Mouse (Mus musculus) heart, embryonic 12.5 days (tissue): ENCODE results near the gene Scp2. TPM values are rescaled to one million over a fixed set of nuclear protein-coding genes. Genes with fewer than 3 reads are reported as not detected.

ENCODE experiments used
- ATAC-seq: fragments of 200-750 bp; cut with Nextera tagmentation; 2 replicates; pipeline ENCODE4 v1.8.0; 2017; ENCODE audit warnings: moderate TSS enrichment, moderate library complexity; ENCODE audit not compliant: insufficient number of reproducible peaks, low FRiP score
- H3K27ac ChIP-seq: fragments of 300-500 bp; sonication (generic); 2 replicates; pipeline ENCODE4 v1.5.1; 2016; ENCODE audit warnings: mild to moderate bottlenecking, moderate library complexity; ENCODE audit not compliant: poor library complexity, severe bottlenecking
- H3K27me3 ChIP-seq: fragments of 300-500 bp; sonication (generic); replicated peaks from 2 replicates; pipeline ENCODE4 v1.6.1; 2016; ENCODE audit warnings: mild to moderate bottlenecking, moderate library complexity
- H3K36me3 ChIP-seq: fragments of 300-500 bp; sonication (generic); 2 replicates; pipeline ENCODE4 v1.6.1; 2016; ENCODE audit warnings: mild to moderate bottlenecking, moderate library complexity
- H3K4me1 ChIP-seq: fragments of 300-500 bp; sonication (generic); replicated peaks from 2 replicates; pipeline ENCODE4 v1.6.1; 2016; ENCODE audit warnings: mild to moderate bottlenecking
- H3K4me2 ChIP-seq: fragments of 300-500 bp; sonication (generic); 2 replicates; pipeline ENCODE4 v1.6.1; 2016; ENCODE audit warnings: mild to moderate bottlenecking, moderate library complexity
- H3K4me3 ChIP-seq: fragments of 300-500 bp; sonication (generic); 2 replicates; pipeline ENCODE4 v1.5.1; 2016; ENCODE audit warnings: mild to moderate bottlenecking
- H3K9ac ChIP-seq: fragments of 300-500 bp; sonication (generic); 2 replicates; pipeline ENCODE4 v1.6.1; 2016; ENCODE audit warnings: mild to moderate bottlenecking, moderate library complexity
- H3K9me3 ChIP-seq: fragments of 300-500 bp; sonication (generic); replicated peaks from 2 replicates; pipeline ENCODE4 v1.6.1; 2016; ENCODE audit warnings: mild to moderate bottlenecking, moderate library complexity
- WGBS: fragments of 180-500 bp; shearing (Covaris S2); methylation state at CpG from one replicate; pipeline ENCODE4 v1.1.7; 2016; 5-methylcytosine and 5-hydroxymethylcytosine counted together
- polyA plus RNA-seq: library from polyadenylated mRNA; unstranded; fragments of >200 nt; fragmentation: Nextera tagmentation; extraction: Ambion mirVana; gene quantifications from 2 replicates; pipeline ENCODE4 v1.2.1, GENCODE M21; 2016

The Scp2 gene
- polyA plus RNA-seq, 1 experiment from 2014 or later, result 166 TPM

GRCm38 (mm10) chr4:108018241-108018923 lies 126.4 kb downstream of the Scp2 start:
- ATAC-seq, result no peak
- Histone ChIP-seq H3K27me3 (no peaks in the 10 kb centered on the region; the same call in 1 of the 2 replicates), H3K36me3 (no peaks in the 10 kb centered on the region), H3K4me1 (peaks cover 29% of the 10 kb centered on the region), H3K9me3 (peaks cover 8% of the 10 kb centered on the region; the same call in 1 of the 2 replicates), H3K27ac (no peak overlapping the region), H3K4me3 (no peak overlapping the region), H3K4me2 (no peak overlapping the region), H3K9ac (no peak overlapping the region)
- 45% methylated on average over 10 of the region's 10 CpGs for WGBS

DNA sequence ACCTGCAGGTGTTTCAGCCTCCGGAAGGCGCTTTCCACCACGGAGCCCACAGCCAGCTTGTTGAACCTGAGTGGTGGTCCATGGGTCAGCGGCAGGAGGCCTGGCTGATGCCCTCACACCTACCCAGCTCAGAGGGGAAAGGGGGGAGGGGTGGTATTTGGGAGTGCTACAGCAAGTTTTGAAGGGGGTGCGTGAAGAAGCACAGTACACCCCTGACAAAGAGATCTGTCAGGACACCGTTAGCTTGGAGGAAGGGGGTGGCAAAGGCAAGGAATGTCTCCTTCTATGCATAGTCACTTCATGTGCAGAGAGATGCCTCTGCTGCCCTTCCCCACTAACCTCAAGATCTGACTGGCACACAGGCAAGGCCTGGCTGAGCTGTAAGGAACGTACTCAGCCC lies 127.0 kb downstream of the Scp2 start:
- Histone ChIP-seq H3K4me2 (no peak overlapping the region), H3K4me3 (no peak overlapping the region), H3K27me3 (no peaks in the 10 kb centered on the region; the same call in 1 of the 2 replicates), H3K36me3 (no peaks in the 10 kb centered on the region), H3K9me3 (peaks cover 8% of the 10 kb centered on the region; the same call in 1 of the 2 replicates), H3K9ac (no peak overlapping the region), H3K4me1 (peaks cover 29% of the 10 kb centered on the region), H3K27ac (no peak overlapping the region)
- no peak for ATAC-seq
- 78% methylated on average over 7 of the region's 7 CpGs for WGBS

DNA sequence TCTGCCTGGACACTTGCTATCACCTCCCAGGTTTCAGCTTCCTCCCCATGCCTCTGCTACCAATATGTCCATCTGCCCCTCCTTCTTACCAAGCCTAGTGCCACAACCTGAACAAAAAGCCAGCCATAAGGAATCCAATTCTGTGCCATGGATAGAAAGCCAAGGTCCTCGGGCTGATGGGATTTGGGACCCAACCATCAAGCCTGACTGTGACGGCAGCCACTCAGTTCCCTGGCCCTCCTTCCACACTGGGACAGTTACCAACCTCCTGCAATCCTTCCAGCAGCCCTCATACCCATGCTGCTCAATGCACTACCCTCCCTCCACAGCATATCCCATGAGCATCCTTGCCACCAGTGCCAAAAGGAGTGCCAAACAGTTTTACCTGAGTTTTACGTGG lies 128.5 kb downstream of the Scp2 start:
- H3K36me3 ChIP-seq, result no peaks in the 10 kb centered on the region
- no peak overlapping the region for H3K4me3 ChIP-seq
- peaks cover 2% of the 10 kb centered on the region; the same call in 1 of the 2 replicates for H3K27me3 ChIP-seq
- peaks cover 29% of the 10 kb centered on the region for H3K4me1 ChIP-seq
- ATAC-seq, result no peak
- H3K4me2 ChIP-seq, result no peak overlapping the region
- H3K9ac ChIP-seq, result no peak overlapping the region
- 90% methylated on average over 3 of the region's 3 CpGs for WGBS
- peaks cover 8% of the 10 kb centered on the region; the same call in 1 of the 2 replicates for H3K9me3 ChIP-seq
- H3K27ac ChIP-seq, result no peak overlapping the region

- Histone ChIP-seq H3K4me1 (peaks cover 29% of the 10 kb centered on the region), H3K4me3 (no peak overlapping the region), H3K9me3 (0 out of 2 replicates have a peak, but pooled peaks cover under 1% of the 10 kb centered on the region), H3K27me3 (peaks cover 6% of the 10 kb centered on the region; the same call in 1 of the 2 replicates), H3K36me3 (no peaks in the 10 kb centered on the region), H3K27ac (no peak overlapping the region), H3K4me2 (no peak overlapping the region), H3K9ac (0 out of 2 replicates have a peak overlapping the region, but pooled peaks have one; percentile 10)
- whole genome bisulfite sequencing, result 54% methylated on average over 14 of the region's 14 CpGs
- ATAC-seq, result peak; percentile 60
Measured at GRCm38 (mm10) chr4:108015067-108015765, 129.6 kb downstream of the Scp2 start.

DNA sequence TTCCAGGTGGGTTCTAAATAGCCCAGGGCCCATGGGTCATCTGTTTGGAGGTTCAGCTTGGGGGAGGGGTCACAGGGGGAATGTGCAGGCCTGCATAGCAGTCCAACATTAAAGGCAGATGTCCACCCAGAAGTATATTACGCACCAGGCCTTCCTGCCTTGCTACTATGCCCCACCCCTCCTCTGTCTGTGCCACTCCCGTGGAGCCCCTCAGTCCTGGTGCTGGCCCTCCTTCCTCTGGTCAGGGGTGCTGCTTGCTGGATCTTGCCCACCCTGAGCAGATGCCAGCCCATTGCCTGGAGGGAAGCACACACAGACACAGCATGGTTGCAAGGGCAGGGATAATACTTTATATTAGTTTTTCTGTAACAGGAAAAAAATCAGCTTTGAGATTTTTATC lies 130.3 kb downstream of the Scp2 start:
- H3K9me3 ChIP-seq, result no peaks in the 10 kb centered on the region
- WGBS, result 76% methylated on average over 2 of the region's 2 CpGs
- H3K4me3 ChIP-seq, result no peak overlapping the region
- H3K27ac ChIP-seq, result no peak overlapping the region
- ATAC-seq, result no peak
- no peak overlapping the region for H3K4me2 ChIP-seq
- H3K36me3 ChIP-seq, result no peaks in the 10 kb centered on the region
- H3K4me1 ChIP-seq, result peaks cover 27% of the 10 kb centered on the region
- peaks cover 8% of the 10 kb centered on the region; the same call in 1 of the 2 replicates for H3K27me3 ChIP-seq
- H3K9ac ChIP-seq, result no peak overlapping the region

- Histone ChIP-seq H3K27ac (no peak overlapping the region), H3K4me1 (no peaks in the 10 kb centered on the region), H3K9me3 (no peaks in the 10 kb centered on the region), H3K9ac (no peak overlapping the region), H3K36me3 (no peaks in the 10 kb centered on the region), H3K4me2 (no peak overlapping the region), H3K27me3 (peaks cover 30% of the 10 kb centered on the region), H3K4me3 (no peak overlapping the region)
- WGBS, result 64% methylated on average over 8 of the region's 8 CpGs
- ATAC-seq, result no peak
Measured at GRCm38 (mm10) chr4:108008541-108008940, 136.3 kb downstream of the Scp2 start.

DNA sequence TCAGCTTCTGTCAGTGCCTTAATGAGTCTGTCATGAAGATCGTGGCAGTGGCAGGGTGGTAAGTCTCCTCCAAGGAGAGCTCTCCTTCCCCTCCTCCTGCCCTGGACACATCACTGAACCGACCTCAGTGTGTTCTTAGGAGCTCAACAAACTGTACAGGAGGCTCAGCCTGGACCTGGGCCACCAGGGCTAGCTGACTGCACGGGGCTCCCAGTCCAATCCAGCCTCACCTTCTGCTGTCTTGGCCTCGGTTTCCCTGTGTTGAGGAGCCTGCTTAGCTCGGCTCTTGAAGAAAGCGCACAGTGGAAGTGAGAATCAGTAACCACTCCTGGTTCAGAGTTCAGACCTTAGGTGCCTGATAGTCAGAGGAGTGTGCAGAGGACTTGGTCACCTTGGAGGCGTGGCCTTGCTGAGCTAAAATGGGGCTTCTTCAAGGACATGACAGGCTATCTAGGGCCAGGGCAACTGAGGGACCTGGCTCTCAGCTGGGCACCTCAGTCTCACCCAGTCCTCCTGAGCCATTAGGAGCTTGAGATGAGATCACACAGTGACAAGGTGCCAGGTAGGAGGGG lies 137.2 kb downstream of the Scp2 start:
- 70% methylated on average over 7 of the region's 7 CpGs for WGBS
- no peak overlapping the region for H3K9ac ChIP-seq

GRCm38 (mm10) chr4:108005328-108005727 lies 139.5 kb downstream of the Scp2 start:
- Histone ChIP-seq H3K4me1 (no peaks in the 10 kb centered on the region), H3K36me3 (no peaks in the 10 kb centered on the region), H3K27ac (no peak overlapping the region), H3K9me3 (no peaks in the 10 kb centered on the region), H3K4me3 (no peak overlapping the region), H3K9ac (no peak overlapping the region), H3K4me2 (no peak overlapping the region), H3K27me3 (peaks cover 25% of the 10 kb centered on the region; the same call in 1 of the 2 replicates)
- no peak for ATAC-seq
- WGBS, result 62% methylated on average over 7 of the region's 7 CpGs

More for the DNA sequence above, 137.2 kb downstream of the Scp2 start:
- H3K4me3 ChIP-seq, result no peak overlapping the region
- peaks cover 30% of the 10 kb centered on the region for H3K27me3 ChIP-seq
- no peaks in the 10 kb centered on the region for H3K4me1 ChIP-seq
- no peak overlapping the region for H3K4me2 ChIP-seq
- H3K36me3 ChIP-seq, result no peaks in the 10 kb centered on the region
- no peak overlapping the region for H3K27ac ChIP-seq
- no peaks in the 10 kb centered on the region for H3K9me3 ChIP-seq
- no peak for ATAC-seq

- Histone ChIP-seq H3K27me3 (0 out of 2 replicates have a peak, but pooled peaks cover 4% of the 10 kb centered on the region), H3K4me2 (0 out of 2 replicates have a peak overlapping the region, but pooled peaks have one; percentile 4), H3K9me3 (peaks cover 4% of the 10 kb centered on the region; the same call in 1 of the 2 replicates), H3K9ac (no peak overlapping the region), H3K4me1 (0 out of 2 replicates have a peak, but pooled peaks cover 6% of the 10 kb centered on the region), H3K36me3 (no peaks in the 10 kb centered on the region), H3K4me3 (no peak overlapping the region), H3K27ac (no peak overlapping the region)
- WGBS, result 82% methylated on average over 1 of the region's 1 CpGs
- no peak for ATAC-seq
Measured at GRCm38 (mm10) chr4:107999380-107999779, 145.4 kb downstream of the Scp2 start.

- ATAC-seq, result no peak
- Histone ChIP-seq H3K4me3 (no peak overlapping the region), H3K4me1 (0 out of 2 replicates have a peak, but pooled peaks cover 6% of the 10 kb centered on the region), H3K27me3 (0 out of 2 replicates have a peak, but pooled peaks cover 4% of the 10 kb centered on the region), H3K9ac (no peak overlapping the region), H3K27ac (no peak overlapping the region), H3K9me3 (peaks cover 4% of the 10 kb centered on the region; the same call in 1 of the 2 replicates), H3K4me2 (0 out of 2 replicates have a peak overlapping the region, but pooled peaks have one; percentile 4), H3K36me3 (no peaks in the 10 kb centered on the region)
- 33% methylated on average over 11 of the region's 11 CpGs for WGBS
Measured at GRCm38 (mm10) chr4:107998641-107999332, 146.0 kb downstream of the Scp2 start.
